Mouse (Mus musculus) cerebellum, adult 9-10 months (tissue): ENCODE data around the gene Slc44a5.

ENCODE experiments used
- DNase-seq: peaks from one replicate; pipeline ENCODE4 v3.0.0; 2022

The Slc44a5 gene

DNA sequence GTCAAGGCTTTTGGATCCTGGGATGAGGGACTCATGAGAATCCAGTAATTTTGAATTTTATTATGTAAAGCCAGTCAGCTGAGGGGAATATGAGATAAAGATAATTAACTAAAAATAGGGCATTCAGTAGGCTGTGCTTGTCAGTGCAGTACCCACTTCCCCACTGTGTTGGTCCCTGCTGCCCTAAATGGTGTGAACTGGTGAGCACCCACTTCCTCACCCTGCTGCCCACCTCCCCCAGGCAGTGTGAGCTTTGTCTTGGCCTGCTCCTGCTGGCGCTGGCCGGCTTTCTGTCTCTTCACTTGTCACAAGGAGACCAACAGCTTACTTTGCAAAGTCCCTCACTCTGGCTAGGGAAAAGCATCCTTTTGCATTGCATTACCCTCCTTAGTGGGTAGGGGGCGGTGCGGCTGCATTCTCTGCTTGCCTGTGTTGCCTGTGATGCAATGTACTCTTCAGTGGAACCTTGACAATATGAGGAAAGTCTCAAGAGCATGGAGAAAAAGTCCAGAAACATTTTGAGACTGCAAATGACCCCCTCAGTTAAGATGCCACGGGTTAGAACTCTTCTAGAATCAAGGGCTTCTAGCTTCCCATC is 344.5 kb downstream of the Slc44a5 start:
- no peak for DNase-seq
